Mouse (Mus musculus) hindlimb bud, embryonic 11.5 days (tissue): ENCODE data around the gene Ociad2.
A peak's percentile ranks its signal among the peaks of the same experiment; 100 is the strongest.

ENCODE experiments used
- DNase-seq: peaks from one replicate; pipeline ENCODE4 v3.0.0-alpha.2; 2012; ENCODE audit warnings: low read depth, low spot score; ENCODE audit errors: extremely low spot score

Ociad2 gene

DNA sequence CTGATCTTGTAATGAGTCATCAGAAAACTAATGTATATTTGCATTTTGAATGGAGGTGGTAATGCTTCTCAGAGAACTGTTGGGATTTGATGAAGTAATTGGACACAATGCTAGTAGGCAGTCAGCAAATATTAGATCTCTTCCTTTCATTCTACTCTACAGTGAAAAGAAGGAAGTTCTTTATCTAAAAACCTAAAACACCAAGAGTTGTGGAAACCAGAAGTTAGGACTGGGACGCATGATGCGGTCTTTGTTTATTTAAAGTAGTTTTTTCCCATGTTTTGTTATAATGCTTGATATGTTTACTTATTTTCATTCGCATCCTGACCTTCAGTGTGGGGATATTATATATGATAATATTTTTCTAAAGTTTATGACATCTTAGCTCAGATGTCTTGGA lies 33.5 kb downstream of the Ociad2 start:
- no peak for DNase-seq

DNA sequence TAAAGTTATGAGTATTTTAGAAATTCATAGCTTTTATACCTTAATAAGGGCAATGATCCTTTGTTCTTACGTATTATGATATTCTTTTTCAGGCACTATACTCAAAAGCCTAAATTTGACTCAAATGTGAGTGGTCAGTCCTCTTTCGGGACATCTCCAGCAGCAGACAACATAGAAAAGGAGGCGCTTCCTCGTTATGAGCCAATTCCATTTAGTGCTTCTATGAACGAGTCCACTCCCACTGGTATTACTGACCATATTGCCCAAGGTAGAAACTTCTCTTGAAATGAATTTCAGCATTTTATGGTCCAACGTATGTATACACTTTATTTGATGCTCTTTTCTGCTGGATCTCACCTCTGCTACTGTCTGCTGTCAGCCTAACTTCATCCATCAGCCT lies 34.3 kb downstream of the Ociad2 start:
- no peak for DNase-seq

DNA sequence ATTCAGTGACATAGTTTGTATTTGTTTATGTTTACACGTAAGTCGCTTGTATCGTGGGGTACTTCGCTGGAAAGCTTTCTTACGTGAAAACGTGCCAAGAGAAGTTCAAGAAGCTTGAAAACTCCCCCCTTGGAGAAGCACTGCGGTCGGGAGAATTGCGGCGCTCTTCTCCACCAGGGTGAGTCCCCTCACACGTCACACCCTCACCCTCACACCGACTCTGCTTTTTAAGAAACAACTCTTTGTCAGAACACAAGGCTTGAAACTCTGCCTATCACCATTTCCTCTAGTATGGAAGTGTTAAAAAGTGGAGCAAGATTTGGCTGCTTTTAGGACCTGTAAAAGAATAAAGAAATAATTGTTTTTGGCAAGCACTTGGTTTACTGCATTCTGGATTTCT lies 36.3 kb downstream of the Ociad2 start:
- DNase-seq: no peak

DNA sequence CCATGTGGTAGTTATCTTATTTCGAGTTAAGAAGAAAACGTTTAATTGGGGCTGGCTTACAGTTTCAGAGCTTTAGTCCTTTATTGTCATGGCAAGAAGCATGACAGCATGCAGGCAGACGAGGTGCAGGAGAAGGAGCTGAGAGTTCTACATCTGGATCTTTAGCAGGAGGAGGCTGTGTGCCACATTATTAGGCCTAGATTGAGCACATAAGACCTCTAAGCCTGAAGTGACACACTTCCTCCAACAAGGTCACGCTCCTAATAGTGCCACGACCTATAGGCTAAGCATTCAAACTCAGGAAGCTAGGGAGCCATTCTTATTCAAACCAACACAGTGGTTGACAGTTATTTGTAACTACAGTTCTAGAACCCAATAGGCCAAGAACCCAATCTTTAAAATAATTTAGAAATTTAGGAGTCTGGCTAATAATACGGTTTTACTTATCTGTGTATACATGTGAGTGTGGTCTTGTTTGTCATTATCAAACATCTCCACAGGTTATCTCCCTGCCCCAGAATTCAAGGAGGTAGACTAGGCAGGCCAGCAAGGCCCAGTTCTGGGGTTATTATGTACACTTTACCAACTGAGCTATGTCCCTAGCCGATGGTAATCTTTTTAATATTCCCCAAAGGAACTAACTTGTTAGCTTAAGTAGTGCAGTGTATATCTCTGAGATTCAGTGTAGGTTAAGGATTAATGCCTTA lies 39.1 kb downstream of the Ociad2 start:
- no peak for DNase-seq

DNA sequence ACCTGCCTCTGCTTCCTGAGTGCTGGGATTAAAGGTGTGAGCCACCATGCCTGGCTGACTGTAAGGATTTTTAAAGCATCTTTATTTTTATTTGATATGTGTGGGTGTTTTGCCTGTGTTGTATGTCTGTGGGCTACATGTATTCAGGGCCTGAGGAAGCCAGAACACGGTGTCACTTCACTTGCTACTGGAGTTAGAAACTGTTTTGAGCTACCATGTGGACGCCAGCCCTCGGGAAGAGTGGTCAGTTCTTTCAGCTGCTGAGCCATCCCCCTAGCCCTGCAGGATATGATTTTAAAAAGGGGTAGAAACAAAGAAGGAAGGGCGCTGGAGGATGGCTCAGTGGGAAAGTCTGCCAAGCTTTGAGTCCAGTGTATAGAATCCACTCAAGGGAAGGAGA lies 44.9 kb downstream of the Ociad2 start:
- DNase-seq: no peak

DNA sequence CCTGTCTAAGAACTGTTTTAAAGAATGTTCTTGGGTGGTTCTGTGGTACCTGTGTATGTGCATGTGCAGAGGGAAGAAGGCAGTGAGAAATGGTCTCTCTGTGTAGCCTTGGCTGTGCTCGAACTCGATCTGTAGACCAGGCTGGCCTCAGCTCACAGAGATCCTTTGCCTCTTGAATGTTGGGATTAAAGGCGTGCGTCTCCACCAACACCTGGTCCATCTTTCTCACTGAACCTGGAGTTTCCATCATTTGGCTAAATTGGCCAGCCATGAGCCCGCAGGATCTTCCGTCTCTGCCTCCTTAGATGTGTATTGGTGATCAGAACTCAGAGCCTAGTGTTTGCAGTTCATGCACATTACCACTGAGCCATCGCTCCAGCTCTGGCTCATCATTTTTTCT lies 45.8 kb downstream of the Ociad2 start:
- no peak for DNase-seq

DNA sequence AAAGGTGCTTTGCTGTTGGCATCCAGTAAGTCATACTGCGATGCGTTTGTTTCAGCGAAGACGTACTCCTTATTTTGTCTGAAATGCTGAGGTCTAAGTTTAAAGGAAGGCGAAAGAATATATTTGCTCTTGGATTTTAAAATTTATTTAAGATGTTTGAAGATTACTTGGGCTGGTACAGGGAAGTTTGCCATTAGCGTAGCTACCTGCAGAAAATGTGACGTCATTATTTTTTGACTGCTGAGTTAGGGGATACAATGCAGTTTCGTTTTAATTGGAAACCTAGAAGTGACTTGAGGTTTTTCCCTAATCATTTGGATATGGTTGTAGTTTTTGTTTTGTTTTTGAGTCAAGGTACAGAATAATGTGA lies 47.4 kb downstream of the Ociad2 start:
- no peak for DNase-seq

DNA sequence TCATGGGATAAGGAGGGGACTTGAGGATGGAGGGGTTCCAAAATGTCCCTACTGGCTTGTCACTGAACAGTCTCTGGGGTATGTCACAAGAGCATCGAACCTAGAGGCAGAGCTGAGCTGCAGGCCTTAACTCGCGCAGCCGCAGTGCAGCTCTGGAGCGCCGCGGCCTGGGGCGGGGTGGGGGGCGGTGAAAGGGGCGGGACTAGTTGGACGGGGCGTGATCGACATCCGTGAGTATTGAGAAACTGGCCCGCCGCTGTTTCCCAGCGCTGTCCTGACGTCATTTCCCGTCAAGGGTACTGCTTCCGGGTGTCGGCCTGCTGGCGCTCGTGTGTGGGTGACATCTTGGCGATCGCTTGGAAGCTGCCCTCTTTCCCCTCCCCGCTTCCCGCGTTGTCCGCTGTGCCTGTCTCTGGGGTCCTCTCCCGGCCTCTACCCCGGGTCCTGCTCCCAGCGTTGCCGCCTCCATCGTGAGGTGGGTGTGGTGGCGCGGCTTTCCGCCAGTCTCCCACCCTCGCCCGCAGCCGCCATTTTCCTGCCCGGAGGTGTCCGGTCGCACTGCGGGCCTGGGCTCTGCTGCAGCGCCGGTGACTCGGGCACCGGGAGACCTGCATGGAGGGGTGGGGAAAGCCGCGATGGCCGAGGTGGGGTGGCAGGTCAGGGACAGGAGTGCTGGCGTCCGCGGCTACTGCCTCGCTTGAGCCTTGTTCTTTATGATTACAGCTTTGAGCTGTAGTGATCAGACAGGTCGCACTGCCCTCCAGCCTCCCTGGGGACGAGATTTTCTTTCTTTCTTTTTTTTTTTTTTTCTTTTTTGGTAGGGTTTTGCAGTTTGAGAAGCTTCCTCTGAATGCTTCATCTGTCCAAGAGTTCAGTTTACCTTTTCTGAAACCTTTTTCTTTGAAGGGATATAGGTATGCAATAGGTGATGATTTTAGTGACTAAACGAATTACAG lies 48.0 kb downstream of the Ociad2 start, which contains the start of gene Ociad1:
Gene Ociad1 (plus strand): TSS at position 283 of the 956 bp plus-strand sequence.
- peak; percentile 93 for DNase-seq

DNA sequence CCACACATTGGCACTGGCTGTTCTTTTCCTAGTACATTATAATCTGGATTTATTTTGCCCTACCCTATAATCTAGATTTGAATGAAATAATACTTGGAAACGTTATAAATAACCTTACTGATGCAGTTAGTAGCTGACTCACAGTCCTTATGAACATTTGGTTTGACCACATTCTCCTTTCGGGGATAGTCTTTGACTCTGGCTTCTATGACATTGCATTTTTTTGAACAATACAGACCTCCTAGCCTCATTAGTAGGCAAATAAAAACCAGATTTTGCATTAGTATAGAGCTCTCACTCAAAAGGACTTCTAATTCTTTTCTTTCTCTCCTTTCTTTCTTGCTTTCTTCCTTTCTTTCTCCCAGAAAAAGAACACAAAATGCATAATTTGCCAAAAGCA lies 50.9 kb downstream of the Ociad2 start:
- no peak for DNase-seq

DNA sequence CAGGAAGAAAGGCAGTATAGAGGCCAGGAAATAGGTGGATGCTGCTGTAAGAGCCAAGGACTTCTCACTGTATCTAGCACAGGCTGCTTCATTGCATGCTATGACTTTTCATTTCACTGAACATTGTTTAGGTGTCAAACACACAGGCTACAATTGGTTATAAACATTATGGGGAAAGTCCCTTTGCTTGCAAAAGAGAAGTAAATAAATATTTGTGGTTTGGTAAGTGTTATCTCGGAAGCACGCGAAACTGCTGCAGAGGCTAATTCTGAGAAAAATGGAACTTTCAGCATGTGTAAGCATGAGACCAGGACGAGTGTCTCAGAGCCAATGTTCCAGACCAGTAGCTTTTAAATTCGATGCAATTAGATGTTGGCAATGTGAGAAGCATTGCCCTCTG lies 54.2 kb downstream of the Ociad2 start:
- DNase-seq: no peak

DNA sequence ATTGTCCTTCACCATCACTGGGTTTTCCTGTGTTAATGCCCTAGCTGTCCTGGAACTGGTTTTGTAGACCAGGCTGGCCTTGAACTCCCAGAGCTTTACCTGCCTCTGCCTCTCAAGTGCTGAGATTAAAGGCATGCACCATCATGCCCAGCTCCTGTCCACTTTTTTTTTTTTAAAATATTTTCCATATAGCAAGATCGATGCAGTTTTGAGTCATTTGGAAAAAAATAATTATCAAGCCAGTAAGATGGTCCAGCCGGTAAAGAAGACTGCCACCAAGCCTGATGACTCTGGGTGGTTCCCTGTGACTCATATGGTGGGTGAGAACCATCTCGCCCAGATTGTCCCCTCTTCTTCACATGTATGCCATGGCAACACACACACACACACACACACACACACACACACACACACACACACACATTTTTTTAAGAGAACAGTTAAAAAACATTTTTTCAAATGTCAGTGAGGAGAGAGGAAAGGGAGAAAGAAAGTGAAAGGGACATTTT lies 55.3 kb downstream of the Ociad2 start:
- DNase-seq: no peak

DNA sequence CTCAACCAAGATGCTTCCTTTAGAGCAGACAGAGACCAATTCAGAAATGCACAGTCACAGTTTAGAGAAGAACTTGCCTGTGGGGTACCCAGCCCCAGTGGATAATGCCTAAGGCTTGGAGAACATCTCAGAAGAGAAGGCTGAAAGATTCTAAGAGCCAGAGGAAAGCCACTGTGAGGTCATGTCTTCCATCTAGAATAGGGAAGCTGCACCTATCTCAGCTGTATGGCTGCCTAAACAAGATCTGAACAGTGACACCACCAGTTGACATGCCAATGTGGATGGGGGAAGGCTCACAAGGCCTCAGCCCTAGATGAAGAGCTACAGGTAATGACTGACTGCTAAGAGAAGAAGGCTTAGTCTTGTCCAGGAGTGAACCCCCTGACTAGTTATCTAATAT lies 56.8 kb downstream of the Ociad2 start:
- no peak for DNase-seq

DNA sequence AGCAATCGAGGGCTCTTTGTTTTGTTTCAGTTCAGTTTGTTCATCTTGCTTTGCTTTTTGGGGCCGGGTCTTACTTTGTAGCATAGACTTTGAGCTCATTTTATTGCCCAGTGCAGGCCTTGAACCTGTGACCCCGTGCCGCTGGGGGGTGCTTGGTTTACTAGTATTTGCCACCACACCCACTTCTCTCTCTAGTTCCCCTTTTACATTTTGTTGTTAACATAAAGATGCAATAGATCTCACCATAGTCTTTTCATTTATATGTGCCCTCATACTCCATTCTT lies 60.3 kb downstream of the Ociad2 start:
- no peak for DNase-seq

DNA sequence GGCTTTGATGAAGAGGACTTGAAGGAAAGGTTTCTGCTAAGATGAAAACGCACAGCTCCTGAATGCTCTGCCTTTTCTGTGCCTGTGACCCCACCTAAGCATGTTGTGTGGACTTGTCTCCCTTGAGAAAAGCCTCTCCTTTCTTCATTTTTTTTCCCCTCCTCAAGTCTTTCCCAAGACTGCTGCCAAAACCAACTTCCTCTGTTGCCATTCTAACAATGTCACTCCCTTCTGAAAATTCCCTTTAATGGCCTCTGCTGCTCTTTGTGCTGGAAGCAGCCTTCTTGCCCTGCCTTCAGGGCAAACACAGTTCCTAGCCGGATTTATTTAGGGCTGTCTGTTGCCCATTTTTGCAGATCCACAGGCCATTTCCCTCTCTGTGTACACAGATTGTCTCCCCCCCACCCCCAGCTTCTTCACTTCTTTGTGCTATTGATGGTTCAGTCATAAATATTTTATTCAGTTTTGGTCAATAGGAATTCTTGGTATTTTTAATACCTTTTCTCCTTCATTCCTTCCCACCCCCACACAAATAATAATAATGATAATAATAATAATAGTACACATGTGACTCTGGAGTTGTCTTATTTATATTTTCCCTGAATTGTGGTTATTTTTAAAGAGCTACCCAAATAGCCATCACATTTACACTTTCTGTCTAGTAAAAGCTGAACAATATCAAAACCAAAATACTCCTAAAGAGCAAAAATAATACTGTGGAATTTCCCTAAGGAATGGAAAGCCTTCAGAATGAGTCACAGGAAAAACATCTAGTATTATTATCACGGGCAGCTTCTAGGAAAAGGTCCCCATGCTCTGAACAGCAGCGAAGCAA lies 60.9 kb downstream of the Ociad2 start:
- no peak for DNase-seq

DNA sequence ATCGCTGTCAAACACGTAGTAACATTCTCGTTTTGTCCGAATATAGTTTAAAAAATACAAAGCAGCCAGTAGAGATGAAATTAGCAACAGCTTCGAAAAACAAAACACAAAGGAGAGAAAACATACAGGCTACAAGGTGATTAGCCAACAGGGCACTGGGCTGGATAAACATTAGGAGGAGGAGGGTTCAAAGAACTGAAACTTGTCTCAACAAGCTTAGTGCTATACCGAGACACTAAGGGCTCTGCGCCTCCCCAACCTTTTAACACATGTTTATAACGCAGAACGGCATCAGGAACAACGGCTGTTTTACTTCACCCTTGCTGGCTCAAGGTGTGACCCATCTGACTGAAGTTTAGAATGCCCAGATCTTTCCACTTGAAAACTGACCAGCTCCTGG lies 61.6 kb downstream of the Ociad2 start:
- no peak for DNase-seq

DNA sequence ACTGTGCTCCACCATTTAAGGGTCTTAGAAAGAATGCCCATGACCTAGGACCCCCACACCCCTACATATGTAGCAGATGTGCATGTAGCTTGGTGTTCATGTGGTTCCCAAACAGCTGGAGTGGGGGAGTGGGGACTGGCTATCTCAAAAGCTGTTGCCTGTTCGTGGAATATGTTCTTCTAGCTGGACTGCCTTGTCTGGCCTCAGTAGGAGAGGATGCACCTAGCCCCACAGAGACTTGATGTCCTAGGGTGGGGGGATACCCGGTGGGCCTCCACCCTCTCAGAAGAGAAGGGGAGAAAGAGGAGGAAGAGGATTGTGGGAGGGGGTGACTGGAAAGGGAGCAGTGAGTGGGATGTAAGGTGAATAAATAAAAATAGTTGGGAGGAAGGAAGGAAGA lies 65.9 kb downstream of the Ociad2 start:
- DNase-seq: no peak

DNA sequence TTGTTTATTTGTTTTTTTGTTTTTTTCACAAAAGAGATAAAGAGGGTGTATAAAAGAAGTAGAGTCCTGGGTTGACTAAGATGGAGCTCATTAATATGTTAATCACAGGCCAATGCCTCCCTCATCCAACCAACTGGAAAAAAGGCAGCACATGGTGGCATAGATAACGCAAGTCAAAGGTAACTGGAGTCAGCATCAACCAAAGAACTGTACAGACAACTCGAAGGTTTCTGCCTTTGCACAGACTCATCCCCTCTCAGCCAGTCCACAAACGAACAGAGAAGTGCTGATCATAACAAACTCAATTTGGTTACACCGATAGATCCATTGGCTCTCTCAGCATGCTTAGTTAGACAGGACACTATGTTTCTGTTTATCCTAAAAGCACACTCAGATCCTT lies 67.7 kb downstream of the Ociad2 start:
- no peak for DNase-seq
